Mouse (Mus musculus): ENCODE results near the gene Nceh1. TPM values are rescaled to one million over a fixed set of nuclear protein-coding genes. Genes with fewer than 3 reads are reported as not detected.

The Nceh1 gene
- total RNA-seq (2018; cell fraction: chromatin; rRNA removed), result 100 to 1,000 TPM in 9 of 26 experiments, 10 to 100 TPM in 17; 18.6 to 236 (median 77.9) TPM
- 100 to 1,000 TPM; 111 to 455 (median 227) TPM for total RNA-seq (2018; cell fraction: cytosol; rRNA removed)
- 100 to 1,000 TPM in 25 of 26 experiments, 10 to 100 TPM in 1; 73.4 to 406 (median 223) TPM for total RNA-seq (2018; cell fraction: nucleus; rRNA removed)
- polyA plus RNA-seq (2018), result 212 to 280 TPM (median 251 TPM) in 3 replicates

DNA sequence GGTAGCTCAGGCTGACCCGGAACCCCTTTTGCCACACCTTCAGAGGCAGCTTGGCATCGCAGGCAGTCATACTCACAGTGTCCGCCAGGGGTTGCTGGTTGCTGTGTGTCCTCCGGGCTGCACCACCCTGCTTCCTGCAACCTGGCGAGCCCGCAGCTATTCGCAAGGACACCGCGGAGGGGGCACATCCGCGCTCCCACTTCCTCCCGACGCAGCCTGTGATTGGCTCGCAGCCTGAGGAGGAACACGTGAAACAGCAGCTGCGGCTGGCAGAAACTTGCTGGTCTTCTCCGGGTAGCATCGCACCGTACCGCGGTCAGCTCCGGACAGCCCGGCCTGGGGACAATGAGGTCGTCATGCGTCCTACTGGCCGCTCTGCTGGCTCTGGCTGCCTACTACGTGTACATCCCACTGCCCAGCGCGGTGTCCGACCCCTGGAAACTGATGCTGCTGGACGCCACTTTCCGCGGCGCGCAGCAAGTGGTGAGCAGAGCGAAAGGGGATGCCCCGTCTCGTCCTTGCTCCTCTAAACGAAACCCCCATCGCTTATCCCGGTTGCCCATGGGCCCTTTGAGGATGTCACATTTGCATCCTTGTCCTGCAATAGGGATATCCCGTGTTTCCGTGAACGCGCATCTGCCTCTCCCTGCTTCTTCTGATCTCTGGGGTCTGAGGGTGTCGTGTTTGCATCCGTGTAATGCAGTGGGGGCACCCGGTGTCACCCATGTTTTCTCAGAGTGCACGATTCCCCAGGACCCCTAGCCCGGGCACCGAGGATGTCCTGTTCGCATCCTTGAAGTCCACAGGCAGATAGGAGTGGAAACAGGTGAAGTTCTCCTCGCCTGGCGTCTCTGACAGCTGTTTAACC lies at the start of gene Nceh1:
TSS of gene Nceh1 (plus strand) at position 233 of the 868 bp plus-strand sequence.
- Histone ChIP-seq H3K4me3 (ENCODE audit: inconsistent target) (peak within 1 kb of the TSS; percentile 99), H3K36me3 (ENCODE audit: inconsistent target) (peaks cover 18% of the 10 kb centered on the region; the same call in 1 of the 2 replicates), H3K27ac (peak within 1 kb of the TSS; percentile 100), H3K79me2 (ENCODE audit: inconsistent target) (peaks cover 53% of the 10 kb centered on the region)
- under 1% methylated on average over 54 of the region's 54 CpGs for WGBS (ENCODE audit: missing documents)

DNA sequence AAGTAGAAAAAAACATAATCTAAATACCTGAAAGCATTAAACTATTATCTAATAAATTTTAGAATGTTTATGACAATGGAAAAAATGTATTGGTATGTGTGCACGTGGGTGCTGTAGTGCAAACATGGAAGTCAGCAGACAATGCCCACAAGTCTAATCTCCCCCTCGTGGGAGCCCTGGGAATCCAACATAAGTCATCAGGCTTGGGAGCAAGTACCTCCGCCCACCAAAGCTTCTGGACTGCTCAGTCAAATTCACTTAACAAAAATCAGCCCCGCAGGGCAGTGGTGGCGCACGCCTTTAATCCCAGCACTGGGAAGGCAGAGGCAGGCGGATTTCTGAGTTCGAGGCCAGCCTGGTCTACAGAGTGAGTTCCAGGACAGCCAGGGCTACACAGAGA lies 42.7 kb upstream of the Nceh1 start:
- Histone ChIP-seq H3K79me2 (ENCODE audit: inconsistent target) (peaks cover 21% of the 10 kb centered on the region; the same call in 1 of the 2 replicates), H3K36me3 (ENCODE audit: inconsistent target) (no peaks in the 10 kb centered on the region), H3K27ac (no peak overlapping the region), H3K4me3 (ENCODE audit: inconsistent target) (no peak overlapping the region)
- 96% methylated on average over 7 of the region's 8 CpGs for WGBS (ENCODE audit: missing documents)

- 97% methylated on average over 6 of the region's 7 CpGs for WGBS (ENCODE audit: missing documents)
- Histone ChIP-seq H3K36me3 (ENCODE audit: inconsistent target) (no peaks in the 10 kb centered on the region), H3K79me2 (ENCODE audit: inconsistent target) (peaks cover 37% of the 10 kb centered on the region; the same call in 1 of the 2 replicates), H3K4me3 (ENCODE audit: inconsistent target) (no peak overlapping the region), H3K27ac (no peak overlapping the region)
Observed at GRCm38 (mm10) chr3:27143570-27143969, 39.2 kb upstream of the Nceh1 start.

GRCm38 (mm10) chr3:27145733-27146132 lies 37.0 kb upstream of the Nceh1 start:
- Histone ChIP-seq H3K27ac (no peak overlapping the region), H3K36me3 (ENCODE audit: inconsistent target) (no peaks in the 10 kb centered on the region), H3K79me2 (ENCODE audit: inconsistent target) (peaks cover 58% of the 10 kb centered on the region), H3K4me3 (ENCODE audit: inconsistent target) (no peak overlapping the region)
- 94% methylated on average over 7 of the region's 7 CpGs for WGBS (ENCODE audit: missing documents)

DNA sequence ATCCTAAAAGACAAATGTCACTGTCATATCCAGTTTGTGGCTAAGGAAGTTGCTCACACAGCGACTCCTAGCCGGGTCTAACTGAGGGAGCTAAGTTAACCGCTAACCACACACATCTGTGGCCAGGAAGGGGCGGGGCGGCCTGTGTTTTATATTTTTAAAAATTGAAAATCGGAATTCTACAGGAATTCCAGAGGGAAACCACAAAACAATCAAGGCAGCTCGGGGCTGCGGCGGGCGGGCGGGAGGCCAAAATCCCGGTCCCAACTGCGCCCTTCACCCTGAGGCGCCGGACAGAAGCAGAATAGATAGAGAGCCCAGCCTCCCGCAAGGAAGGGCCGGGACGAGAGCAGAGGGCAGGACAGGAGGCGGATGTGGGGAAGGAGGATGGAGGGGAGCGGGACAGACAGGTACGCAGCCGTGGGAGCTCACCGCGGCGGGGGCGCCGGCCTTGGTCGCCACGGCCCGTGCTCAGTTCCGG lies 29.5 kb upstream of the Nceh1 start:
- peak overlapping the region; percentile 72 for H3K27ac ChIP-seq
- WGBS (ENCODE audit: missing documents), result 2% methylated on average over 26 of the region's 31 CpGs
- H3K36me3 ChIP-seq (ENCODE audit: inconsistent target), result no peaks in the 10 kb centered on the region
- peaks cover 49% of the 10 kb centered on the region for H3K79me2 ChIP-seq (ENCODE audit: inconsistent target)
- peak overlapping the region; percentile 66 for H3K4me3 ChIP-seq (ENCODE audit: inconsistent target)

DNA sequence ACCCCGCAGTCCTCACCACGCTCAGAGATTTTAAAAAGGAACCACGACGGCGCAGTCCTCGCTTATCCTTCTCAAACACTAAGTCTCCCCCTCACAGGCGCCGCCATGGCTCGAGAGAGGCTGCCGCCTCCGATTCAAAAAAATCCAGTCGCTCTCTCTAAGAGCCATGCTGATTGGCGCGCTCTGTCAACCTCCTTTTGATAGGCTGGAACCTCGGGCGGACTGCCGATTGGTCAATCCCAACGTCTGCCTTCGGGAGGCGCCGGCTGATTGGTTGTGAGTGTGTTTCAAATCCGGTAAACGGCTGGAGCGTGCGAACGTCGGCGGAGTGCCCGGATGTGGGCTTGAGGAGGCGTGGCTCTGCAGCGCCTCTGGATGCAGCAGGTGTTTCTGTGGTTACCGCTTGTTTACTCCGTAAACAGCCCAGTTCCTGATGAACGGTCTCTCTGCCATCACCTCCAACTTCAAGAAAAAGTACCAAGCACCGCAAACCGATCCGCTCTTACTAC lies 29.0 kb upstream of the Nceh1 start, which contains the start of gene Ect2:
TSS of gene Ect2 (minus strand) at position 178 of the 509 bp plus-strand sequence.
- H3K27ac ChIP-seq, result peak within 1 kb of the TSS; percentile 72
- peak within 1 kb of the TSS; percentile 66 for H3K4me3 ChIP-seq (ENCODE audit: inconsistent target)
- H3K36me3 ChIP-seq (ENCODE audit: inconsistent target), result no peaks in the 10 kb centered on the region
- H3K79me2 ChIP-seq (ENCODE audit: inconsistent target), result peaks cover 46% of the 10 kb centered on the region
- under 1% methylated on average over 37 of the region's 37 CpGs for WGBS (ENCODE audit: missing documents)

GRCm38 (mm10) chr3:27154280-27154679 lies 28.5 kb upstream of the Nceh1 start:
- peaks cover 41% of the 10 kb centered on the region for H3K79me2 ChIP-seq (ENCODE audit: inconsistent target)
- H3K36me3 ChIP-seq (ENCODE audit: inconsistent target), result no peaks in the 10 kb centered on the region
- peak overlapping the region; percentile 40 for H3K27ac ChIP-seq
- 77% methylated on average over 2 of the region's 2 CpGs for whole genome bisulfite sequencing (ENCODE audit: missing documents)
- peak overlapping the region; percentile 66 for H3K4me3 ChIP-seq (ENCODE audit: inconsistent target)

DNA sequence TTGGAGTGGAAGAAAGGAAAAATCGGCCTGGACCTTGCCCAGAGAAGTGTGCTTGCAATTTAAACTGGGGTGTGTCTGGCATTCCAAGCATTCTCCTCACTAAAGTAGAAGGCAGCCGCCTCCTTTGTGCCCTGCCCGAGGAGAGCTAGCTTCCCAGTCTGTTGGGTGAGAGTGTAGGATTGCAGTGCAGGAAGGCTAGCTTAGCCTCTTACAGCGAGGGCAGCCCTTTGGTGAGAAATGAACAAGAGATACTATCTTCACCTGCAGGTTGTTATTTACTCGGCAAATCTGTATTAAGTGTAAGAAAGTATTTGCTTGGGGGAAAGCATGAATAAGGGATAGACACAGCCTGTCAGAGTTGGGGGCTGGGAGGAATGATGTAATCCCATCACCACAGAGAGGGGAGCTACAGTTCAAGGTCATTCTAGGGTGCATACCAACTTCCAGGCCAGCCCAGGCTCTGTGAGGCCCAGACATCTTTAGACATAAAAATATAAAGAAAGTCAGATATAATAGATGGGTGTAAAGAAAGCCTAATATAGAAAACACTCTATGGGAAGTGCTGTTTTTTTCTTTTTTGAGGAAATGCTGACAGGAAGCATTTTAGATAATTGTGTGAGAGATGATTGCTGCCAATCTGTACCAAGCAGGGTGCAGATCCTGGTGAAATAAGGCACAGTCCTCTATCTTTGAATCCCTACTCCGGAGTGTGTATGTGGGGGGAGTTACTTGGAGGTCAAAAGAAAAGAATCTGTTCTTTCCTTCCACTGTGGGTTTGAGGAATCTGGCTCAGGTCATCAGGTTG lies 27.5 kb upstream of the Nceh1 start:
- H3K79me2 ChIP-seq (ENCODE audit: inconsistent target), result peaks cover 31% of the 10 kb centered on the region
- 0 out of 2 replicates have a peak overlapping the region, but pooled peaks have one; percentile 5 for H3K27ac ChIP-seq
- 85% methylated on average over 6 of the region's 6 CpGs for WGBS (ENCODE audit: missing documents)
- no peaks in the 10 kb centered on the region for H3K36me3 ChIP-seq (ENCODE audit: inconsistent target)
- H3K4me3 ChIP-seq (ENCODE audit: inconsistent target), result no peak overlapping the region

GRCm38 (mm10) chr3:27155856-27156593 lies 26.7 kb upstream of the Nceh1 start:
- WGBS (ENCODE audit: missing documents), result 72% methylated on average over 9 of the region's 9 CpGs
- H3K79me2 ChIP-seq (ENCODE audit: inconsistent target), result peaks cover 24% of the 10 kb centered on the region
- H3K4me3 ChIP-seq (ENCODE audit: inconsistent target), result no peak overlapping the region
- H3K27ac ChIP-seq, result no peak overlapping the region
- H3K36me3 ChIP-seq (ENCODE audit: inconsistent target), result no peaks in the 10 kb centered on the region

DNA sequence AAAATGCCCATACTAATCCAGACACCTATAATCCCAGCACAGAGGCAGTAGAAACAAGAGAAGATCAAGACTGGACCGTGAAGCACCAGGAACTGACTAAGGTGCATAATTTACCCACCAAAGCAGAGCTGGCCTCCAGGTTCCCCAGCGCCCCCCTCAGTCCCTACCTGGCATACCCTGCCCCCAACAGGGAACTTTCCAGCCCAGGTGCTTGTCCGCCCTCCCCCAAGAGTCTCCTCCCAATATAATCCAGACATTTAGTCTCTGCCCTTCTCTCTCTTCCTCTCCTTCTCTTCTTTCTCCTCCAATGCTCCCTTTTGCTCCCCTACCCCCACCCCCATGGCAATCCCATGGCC lies 26.2 kb upstream of the Nceh1 start:
- H3K27ac ChIP-seq, result no peak overlapping the region
- no peak overlapping the region for H3K4me3 ChIP-seq (ENCODE audit: inconsistent target)
- no peaks in the 10 kb centered on the region for H3K36me3 ChIP-seq (ENCODE audit: inconsistent target)
- 93% methylated on average over 3 of the region's 3 CpGs for WGBS (ENCODE audit: missing documents)
- H3K79me2 ChIP-seq (ENCODE audit: inconsistent target), result peaks cover 18% of the 10 kb centered on the region

DNA sequence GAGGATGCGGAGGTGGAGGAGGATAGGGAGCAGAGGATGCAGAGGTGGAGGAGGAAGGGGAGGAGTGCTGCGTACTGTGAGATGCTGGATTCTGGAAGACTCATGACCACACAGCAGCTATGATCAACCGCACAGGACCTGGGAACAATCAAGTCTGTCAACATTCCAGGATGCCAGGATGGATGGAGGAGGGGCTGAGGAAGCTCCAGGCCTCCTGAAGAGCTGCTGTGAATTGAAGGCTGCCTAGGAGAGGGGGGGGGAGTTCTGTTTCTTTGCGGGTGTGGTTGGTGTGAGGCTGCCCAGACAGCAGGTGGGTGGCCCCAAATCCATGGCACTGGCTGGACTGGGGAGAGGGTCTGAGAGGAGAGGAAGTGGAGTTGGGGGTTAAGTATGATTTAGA lies 23.9 kb upstream of the Nceh1 start:
- Histone ChIP-seq H3K79me2 (ENCODE audit: inconsistent target) (no peaks in the 10 kb centered on the region), H3K4me3 (ENCODE audit: inconsistent target) (no peak overlapping the region), H3K36me3 (ENCODE audit: inconsistent target) (no peaks in the 10 kb centered on the region), H3K27ac (no peak overlapping the region)
- WGBS (ENCODE audit: missing documents), result 82% methylated on average over 4 of the region's 4 CpGs

- Histone ChIP-seq H3K4me3 (ENCODE audit: inconsistent target) (no peak overlapping the region), H3K79me2 (ENCODE audit: inconsistent target) (no peaks in the 10 kb centered on the region), H3K36me3 (ENCODE audit: inconsistent target) (no peaks in the 10 kb centered on the region), H3K27ac (no peak overlapping the region)
- 90% methylated on average over 6 of the region's 6 CpGs for WGBS (ENCODE audit: missing documents)
Observed at GRCm38 (mm10) chr3:27161645-27162409, 20.9 kb upstream of the Nceh1 start.

DNA sequence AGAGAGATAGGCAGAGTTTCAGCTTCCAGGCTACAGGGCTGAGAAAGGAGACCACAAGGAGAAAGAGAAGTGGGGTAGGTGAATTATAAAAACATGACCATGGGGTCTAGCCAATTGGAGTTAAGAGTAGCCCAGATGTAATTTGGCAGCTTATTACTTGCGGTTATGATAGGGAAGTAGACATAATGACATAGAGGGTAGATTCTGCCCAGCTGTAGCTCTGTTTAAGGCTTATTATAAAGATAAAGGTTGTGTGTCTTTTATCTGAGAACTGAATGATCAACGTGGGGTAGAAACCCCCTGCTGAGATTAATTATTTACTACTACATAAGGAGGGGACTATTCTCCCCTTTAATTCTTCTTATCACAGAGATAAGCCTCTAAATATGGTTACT lies 20.4 kb upstream of the Nceh1 start:
- no peak overlapping the region for H3K4me3 ChIP-seq (ENCODE audit: inconsistent target)
- H3K27ac ChIP-seq, result no peak overlapping the region
- H3K79me2 ChIP-seq (ENCODE audit: inconsistent target), result no peaks in the 10 kb centered on the region
- 86% methylated on average over 2 of the region's 2 CpGs for WGBS (ENCODE audit: missing documents)
- H3K36me3 ChIP-seq (ENCODE audit: inconsistent target), result no peaks in the 10 kb centered on the region
